Mouse (Mus musculus) spleen, postnatal 10 days (tissue): ENCODE results near the gene Arhgef3.
A peak's percentile ranks its signal among the peaks of the same experiment; 100 is the strongest.

Experiments used
- DNase-seq, 2 experiments: peaks; one replicate each; pipeline ENCODE4 v3.0.0; 2021 to 2022; ENCODE audit warnings: low spot score in 2 of 2

The Arhgef3 gene

GRCm38 (mm10) chr14:27409662-27410061 lies 295.0 kb downstream of the Arhgef3 start:
- no peak for DNase-seq

GRCm38 (mm10) chr14:27411492-27411891 lies 296.8 kb downstream of the Arhgef3 start:
- no peak for DNase-seq

- no peak for DNase-seq
Measured at GRCm38 (mm10) chr14:27412699-27413098, 298.0 kb downstream of the Arhgef3 start.

- DNase-seq, result no peak
Measured at GRCm38 (mm10) chr14:27413961-27414360, 299.3 kb downstream of the Arhgef3 start.

- DNase-seq, result no peak
Measured at GRCm38 (mm10) chr14:27420816-27421215, 306.1 kb downstream of the Arhgef3 start.

- no peak for DNase-seq
Measured at GRCm38 (mm10) chr14:27422301-27422700, 307.6 kb downstream of the Arhgef3 start.

- DNase-seq, result peak in 1 of 2 experiments; percentile 96
Measured at GRCm38 (mm10) chr14:27428573-27428972, 313.9 kb downstream of the Arhgef3 start, which contains the start of gene Fam208a. Gene Fam208a, plus strand, starts transcription at chr14:27428834.

GRCm38 (mm10) chr14:27428973-27429711 lies 314.4 kb downstream of the Arhgef3 start:
- DNase-seq, result peak; percentile 82 to 91

GRCm38 (mm10) chr14:27430280-27430679 lies 315.6 kb downstream of the Arhgef3 start:
- no peak for DNase-seq

- DNase-seq, result no peak
Measured at GRCm38 (mm10) chr14:27432064-27432463, 317.4 kb downstream of the Arhgef3 start.

GRCm38 (mm10) chr14:27436116-27436515 lies 321.4 kb downstream of the Arhgef3 start:
- no peak for DNase-seq

GRCm38 (mm10) chr14:27436826-27437225 lies 322.1 kb downstream of the Arhgef3 start:
- no peak for DNase-seq

- DNase-seq, result no peak
Measured at GRCm38 (mm10) chr14:27440921-27441320, 326.2 kb downstream of the Arhgef3 start.

- no peak for DNase-seq
Measured at GRCm38 (mm10) chr14:27444851-27445281, 330.2 kb downstream of the Arhgef3 start.

GRCm38 (mm10) chr14:27446963-27447362 lies 332.3 kb downstream of the Arhgef3 start:
- DNase-seq, result no peak
